Mouse (Mus musculus): ENCODE measurements around the gene Aldh16a1.

DNA sequence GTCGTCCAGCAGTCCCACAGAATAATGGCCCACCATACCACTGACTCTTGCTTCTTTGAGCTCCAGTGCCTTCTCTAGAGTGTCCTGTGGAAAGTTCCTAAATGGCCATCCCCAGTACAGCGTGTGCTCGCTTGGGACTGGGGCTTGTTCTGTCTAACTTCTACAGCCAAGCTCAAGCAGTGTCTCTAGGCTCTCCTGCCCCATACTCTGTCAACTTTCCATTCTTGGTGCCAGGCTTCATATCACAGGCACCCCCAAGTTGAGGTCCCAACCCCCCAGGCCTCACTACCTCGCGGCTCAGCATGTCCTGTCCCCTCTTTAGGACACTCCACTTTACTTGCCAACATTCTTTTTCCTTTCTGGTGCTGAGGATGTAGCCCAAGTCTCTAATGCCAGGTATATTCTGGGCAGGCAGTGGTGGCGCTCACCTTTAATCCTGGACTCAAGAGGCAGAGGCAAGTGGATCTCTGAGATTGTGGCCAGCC is 6.0 kb upstream of the Aldh16a1 start:
- TF ChIP-seq CTCF (IDR thresholded peaks at IDR 0.05; ENCODE audit: insufficient read depth, low read depth, low read length) (no peak), POLR2A (IDR thresholded peaks at IDR 0.05; ENCODE audit: insufficient read depth, low read depth, low read length) (no peak)
